12 mouse cellular contexts compared by ENCODE assay signal in genomic region chr5:35616943-35617342, GRCm38 (mm10). TPM values are rescaled to one million over a fixed set of nuclear protein-coding genes. Genes with fewer than 3 reads are reported as not detected.
DNase-seq lines count a peak whose midpoint lies in the region; ATAC-seq lines count a peak whose summit lies in the region.
"Had no signal": no experiment of that assay in that cellular context is flagged by ENCODE, and none has a peak within 500 bp of the region (broad histone marks: within the 10 kb centered on the region; RNA-seq: fewer than 3 reads in every experiment).

No protein-coding gene starts in this region.

- no peaks in the 10 kb centered on the region for H3K36me3 ChIP-seq in forebrain, embryonic 10.5 days (replicated peaks)
- H3K36me3 ChIP-seq in forebrain, embryonic 11.5 days (ENCODE audit: control insufficient read depth, insufficient read depth, low read length): no peaks in the 10 kb centered on the region
- no peaks in the 10 kb centered on the region for H3K36me3 ChIP-seq in lung, embryonic 16.5 days (ENCODE audit: control insufficient read depth, insufficient read depth, low read length)
- H3K36me3 ChIP-seq in embryonic facial prominence, embryonic 15.5 days: no peaks in the 10 kb centered on the region

- H3K4me3 ChIP-seq in forebrain, embryonic 10.5 days: no peak overlapping the region
- H3K4me3 ChIP-seq in forebrain, embryonic 11.5 days (ENCODE audit: low read depth, low read length): no peak overlapping the region
- H3K4me3 ChIP-seq in lung, embryonic 16.5 days (ENCODE audit: low read length): no peak overlapping the region
- H3K4me3 ChIP-seq in embryonic facial prominence, embryonic 15.5 days (replicated peaks): no peak overlapping the region
- H3K4me3 ChIP-seq: layer of hippocampus, adult 2 months; megakaryocyte, embryonic 14.5 days had no signal

- no peaks in the 10 kb centered on the region for H3K27me3 ChIP-seq in forebrain, embryonic 10.5 days (ENCODE audit: poor library complexity, severe bottlenecking)
- no peaks in the 10 kb centered on the region for H3K27me3 ChIP-seq in forebrain, embryonic 11.5 days (ENCODE audit: control insufficient read depth, insufficient read depth, low read length)
- H3K27me3 ChIP-seq in lung, embryonic 16.5 days (ENCODE audit: control insufficient read depth, insufficient read depth, low read depth, low read length): no peaks in the 10 kb centered on the region
- no peaks in the 10 kb centered on the region for H3K27me3 ChIP-seq in embryonic facial prominence, embryonic 15.5 days

- no peak for DNase-seq in forebrain, embryonic 10.5 days (ENCODE audit: extremely low spot score, low spot score)
- DNase-seq in forebrain, embryonic 11.5 days (ENCODE audit: low spot score): no peak
- no peak for DNase-seq in lung, postnatal 36 days
- peak; percentile 67 for DNase-seq in retina, postnatal 1 day
- no peak for DNase-seq in ovary, postnatal 36 days (ENCODE audit: low spot score)
- DNase-seq: cerebellum, postnatal 14 days; liver had no signal

- H3K9ac ChIP-seq in forebrain, embryonic 11.5 days (ENCODE audit: low read length): no peak overlapping the region
- H3K9ac ChIP-seq in lung, embryonic 16.5 days (ENCODE audit: low read length): no peak overlapping the region
- H3K9ac ChIP-seq in embryonic facial prominence, embryonic 15.5 days: no peak overlapping the region

- ATAC-seq in forebrain, embryonic 11.5 days (replicated peaks; ENCODE audit: low FRiP score): no peak
- ATAC-seq in lung, embryonic 16.5 days (ENCODE audit: low read depth): 0 out of 2 replicates have a peak, but pooled peaks have one; percentile 19
- no peak for ATAC-seq in embryonic facial prominence, embryonic 15.5 days (ENCODE audit: insufficient number of reproducible peaks, low FRiP score, low TSS enrichment, low read depth)
- ATAC-seq in activated CD4-positive, CD25-positive, alpha-beta regulatory T cell, adult 4 months: no peak

- peak overlapping the region; percentile 21 for H3K27ac ChIP-seq in forebrain, embryonic 10.5 days
- no peak overlapping the region for H3K27ac ChIP-seq in forebrain, embryonic 11.5 days (ENCODE audit: low read depth, low read length)
- H3K27ac ChIP-seq in lung, embryonic 16.5 days (ENCODE audit: low read length): no peak overlapping the region
- 0 out of 2 replicates have a peak overlapping the region, but pooled peaks have one; percentile 17 for H3K27ac ChIP-seq in embryonic facial prominence, embryonic 15.5 days (replicated peaks)
- H3K27ac ChIP-seq: layer of hippocampus, adult 2 months had no signal

- no peaks in the 10 kb centered on the region for H3K9me3 ChIP-seq in forebrain, embryonic 10.5 days
- H3K9me3 ChIP-seq in forebrain, embryonic 11.5 days (ENCODE audit: control insufficient read depth, low read length): no peaks in the 10 kb centered on the region
- H3K9me3 ChIP-seq in lung, embryonic 16.5 days (ENCODE audit: control insufficient read depth, low read length): no peaks in the 10 kb centered on the region
- no peaks in the 10 kb centered on the region for H3K9me3 ChIP-seq in embryonic facial prominence, embryonic 15.5 days (replicated peaks)

- H3K4me1 ChIP-seq in forebrain, embryonic 10.5 days: peaks cover 29% of the 10 kb centered on the region
- no peaks in the 10 kb centered on the region for H3K4me1 ChIP-seq in forebrain, embryonic 11.5 days (replicated peaks; ENCODE audit: control insufficient read depth, insufficient read depth, low read length)
- H3K4me1 ChIP-seq in lung, embryonic 16.5 days (replicated peaks; ENCODE audit: control insufficient read depth, insufficient read depth, low read length): no peaks in the 10 kb centered on the region; the same call in 1 of the 2 replicates
- peaks cover 25% of the 10 kb centered on the region for H3K4me1 ChIP-seq in embryonic facial prominence, embryonic 15.5 days

- WGBS in forebrain, embryonic 10.5 days: 51% methylated on average over 5 of the region's 5 CpGs
- WGBS in forebrain, embryonic 11.5 days: 46% methylated on average over 5 of the region's 5 CpGs
- 38% methylated on average over 5 of the region's 5 CpGs for WGBS in lung, embryonic 16.5 days
- WGBS in embryonic facial prominence, embryonic 15.5 days: 34% methylated on average over 5 of the region's 5 CpGs

- H3K4me2 ChIP-seq in forebrain, embryonic 11.5 days (ENCODE audit: low read depth, low read length, severe bottlenecking): no peak overlapping the region
- H3K4me2 ChIP-seq in lung, embryonic 16.5 days (ENCODE audit: low read depth, low read length): no peak overlapping the region
- H3K4me2 ChIP-seq in embryonic facial prominence, embryonic 15.5 days (replicated peaks): no peak overlapping the region

RNA-seq across cellular contexts. Expression of gene Acox3, which starts 34.1 kb away (rescaled TPM):
- 10.3 and 10.8 TPM in 2 replicates for polyA plus RNA-seq in forebrain, embryonic 10.5 days (2016; fragmentation: Nextera tagmentation; extraction: Ambion mirVana)
- polyA plus RNA-seq in forebrain, embryonic 11.5 days (2014; fragmentation: Nextera tagmentation; extraction: Ambion mirVana): 15.5 and 15.6 TPM in 2 replicates
- 13.9 and 14.3 TPM in 2 replicates for polyA plus RNA-seq in lung, embryonic 16.5 days (2015; fragmentation: Nextera tagmentation; extraction: Ambion mirVana)
- 13.7 and 14.1 TPM in 2 replicates for polyA plus RNA-seq in embryonic facial prominence, embryonic 15.5 days (2015; fragmentation: Nextera tagmentation; extraction: Ambion mirVana)
- 10 to 100 TPM; 21.5 to 26.4 TPM for polyA plus RNA-seq in activated CD4-positive, CD25-positive, alpha-beta regulatory T cell, adult 4 months (2017; shearing (Covaris generic))

RNA-seq across cellular contexts. Expression of gene Trmt44, which starts 42.1 kb away (rescaled TPM):
- polyA plus RNA-seq in forebrain, embryonic 10.5 days (2016; fragmentation: Nextera tagmentation; extraction: Ambion mirVana): 9.2 and 10.0 TPM in 2 replicates
- 10.5 and 12.0 TPM in 2 replicates for polyA plus RNA-seq in forebrain, embryonic 11.5 days (2014; fragmentation: Nextera tagmentation; extraction: Ambion mirVana)
- 9.1 and 10.6 TPM in 2 replicates for polyA plus RNA-seq in lung, embryonic 16.5 days (2015; fragmentation: Nextera tagmentation; extraction: Ambion mirVana)
- polyA plus RNA-seq in embryonic facial prominence, embryonic 15.5 days (2015; fragmentation: Nextera tagmentation; extraction: Ambion mirVana): 8.4 and 9.0 TPM in 2 replicates
- polyA plus RNA-seq in activated CD4-positive, CD25-positive, alpha-beta regulatory T cell, adult 4 months (2017; shearing (Covaris generic)): 1 to 10 TPM; 1.5 to 2.3 TPM

Comparison
In these comparisons a context has a peak if more than half of its experiments do, and no peak if none do; other contexts are left out.
1. H3K27ac ChIP-seq: peak in forebrain, embryonic 10.5 days (single experiment) and embryonic facial prominence, embryonic 15.5 days (single experiment); none in forebrain, embryonic 11.5 days (single experiment) and lung, embryonic 16.5 days (single experiment).